Mouse (Mus musculus): Measurements from ENCODE around the gene 4930404H24Rik.

4930404H24Rik gene

DNA sequence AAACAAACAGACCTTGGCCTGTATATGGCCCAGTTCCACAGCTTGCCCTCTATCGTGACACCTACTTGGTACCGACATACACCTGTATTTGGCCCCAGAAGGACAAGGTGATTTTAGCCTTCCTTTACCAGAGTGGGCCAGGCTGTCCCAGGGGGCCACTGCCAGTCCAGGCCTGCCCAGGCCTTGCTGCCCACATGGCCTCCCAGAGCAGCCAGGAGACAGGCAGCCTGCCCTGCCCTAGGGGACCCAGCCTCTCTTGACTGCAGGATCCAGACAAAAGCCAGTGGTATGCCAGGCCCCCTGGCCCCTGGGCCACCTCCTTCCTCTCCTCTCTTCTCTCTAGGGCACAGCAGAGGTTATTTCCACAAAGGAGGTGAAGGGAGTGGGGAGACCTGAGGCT is 15.4 kb downstream of the 4930404H24Rik start:
- no peak for DNase-seq (ENCODE audit: extremely low read depth, insufficient read length, low spot score)

DNA sequence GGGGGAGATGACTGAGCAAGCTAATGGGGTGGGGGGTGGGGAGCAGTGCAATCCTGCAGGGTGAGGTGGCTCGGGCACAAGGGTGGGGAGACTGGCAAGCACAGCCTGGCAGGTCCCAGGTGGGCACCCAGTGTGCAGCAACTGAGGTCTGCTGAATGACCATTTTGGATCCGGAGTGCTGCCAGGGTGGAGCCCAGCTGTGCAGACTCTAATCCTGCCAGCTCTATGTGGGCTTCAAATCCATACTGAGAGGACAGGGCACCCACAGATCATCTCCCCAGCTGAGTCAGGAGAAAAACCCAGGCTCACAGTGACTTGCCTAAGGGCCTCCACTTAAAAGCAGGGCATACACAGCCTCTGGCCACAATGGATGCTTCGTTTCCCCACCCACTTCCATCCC is 15.8 kb downstream of the 4930404H24Rik start:
- no peak for DNase-seq (ENCODE audit: extremely low read depth, insufficient read length, low spot score)

DNA sequence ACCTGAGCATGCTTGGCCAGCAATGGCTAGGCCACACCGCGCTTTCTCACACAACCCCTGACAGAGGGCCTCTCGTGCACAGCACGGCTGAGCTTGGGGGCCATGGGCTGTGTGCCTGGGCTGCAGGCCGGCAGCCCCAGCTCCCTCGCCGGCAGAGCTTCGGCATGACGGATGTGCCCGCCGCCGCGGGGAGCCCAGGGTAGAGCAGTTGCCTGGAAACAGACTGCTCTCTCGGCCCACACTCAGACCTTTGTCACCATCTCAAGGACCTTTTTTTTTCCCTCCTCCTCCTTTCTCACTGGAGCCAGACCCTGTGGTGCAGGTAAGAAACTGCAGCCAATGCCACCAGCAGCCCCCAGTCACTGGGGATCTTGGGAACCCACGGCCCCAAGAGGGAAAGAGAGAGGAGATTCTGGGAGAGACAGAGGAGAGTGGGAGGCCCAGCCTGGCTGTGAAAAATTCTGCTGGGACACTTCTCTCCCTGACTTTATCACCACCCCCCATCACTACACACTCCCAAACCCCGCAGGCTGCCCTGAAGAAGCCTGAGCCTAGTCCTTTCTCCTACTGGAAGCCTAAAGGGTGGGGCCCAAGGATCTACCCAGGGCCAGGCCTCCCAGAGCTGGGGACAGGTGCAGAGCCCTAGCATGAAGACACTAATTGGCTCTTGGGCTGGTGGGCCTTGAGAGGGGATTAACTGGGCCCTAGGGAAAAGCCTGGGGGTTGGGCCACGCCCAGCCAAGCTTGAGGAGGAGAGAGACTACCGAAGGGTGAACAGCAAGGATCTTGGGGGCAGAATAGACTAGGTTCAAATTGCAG is 16.8 kb downstream of the 4930404H24Rik start:
- no peak for DNase-seq (ENCODE audit: extremely low read depth, insufficient read length, low spot score)

DNA sequence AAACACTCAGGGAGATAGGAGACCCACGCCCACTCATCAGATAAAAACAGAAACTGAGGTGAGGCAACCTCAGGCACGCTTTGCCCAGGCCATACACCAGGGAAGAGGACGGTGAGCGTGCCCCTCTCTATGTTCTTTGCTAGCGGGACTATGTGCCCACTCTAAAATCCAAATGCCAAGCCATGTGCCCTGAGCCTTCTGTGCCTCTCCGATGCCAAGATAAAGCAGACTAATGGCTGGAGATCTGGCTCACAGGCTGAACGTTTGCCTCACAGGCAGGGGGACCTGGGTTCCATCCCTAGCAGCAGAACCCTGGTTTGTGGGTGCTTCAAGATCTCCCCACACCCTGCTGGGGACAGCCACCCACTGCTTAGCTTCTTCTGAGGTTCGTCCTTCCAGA is 17.5 kb downstream of the 4930404H24Rik start:
- DNase-seq (ENCODE audit: extremely low read depth, insufficient read length, low spot score), result no peak

DNA sequence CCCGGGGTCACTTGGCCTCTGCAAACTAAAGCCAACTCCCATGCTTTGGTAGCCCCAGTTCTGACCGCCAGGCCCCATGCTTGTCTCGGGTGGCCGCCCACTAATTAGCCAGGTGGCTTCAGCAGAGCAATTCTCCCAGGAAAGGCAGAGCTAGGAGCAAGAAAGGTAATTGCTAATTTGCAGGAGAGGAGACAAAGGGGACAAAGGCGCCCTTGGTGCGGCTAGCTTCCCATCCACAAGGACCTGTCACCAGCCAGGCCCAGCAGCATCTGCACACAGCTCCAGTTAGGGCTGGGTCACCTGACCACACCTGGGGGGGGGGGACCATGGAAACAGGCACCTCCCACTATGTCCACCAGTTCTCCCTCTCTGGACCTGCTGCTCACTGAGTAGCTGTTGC is 19.0 kb downstream of the 4930404H24Rik start:
- no peak for DNase-seq (ENCODE audit: extremely low read depth, insufficient read length, low spot score)

DNA sequence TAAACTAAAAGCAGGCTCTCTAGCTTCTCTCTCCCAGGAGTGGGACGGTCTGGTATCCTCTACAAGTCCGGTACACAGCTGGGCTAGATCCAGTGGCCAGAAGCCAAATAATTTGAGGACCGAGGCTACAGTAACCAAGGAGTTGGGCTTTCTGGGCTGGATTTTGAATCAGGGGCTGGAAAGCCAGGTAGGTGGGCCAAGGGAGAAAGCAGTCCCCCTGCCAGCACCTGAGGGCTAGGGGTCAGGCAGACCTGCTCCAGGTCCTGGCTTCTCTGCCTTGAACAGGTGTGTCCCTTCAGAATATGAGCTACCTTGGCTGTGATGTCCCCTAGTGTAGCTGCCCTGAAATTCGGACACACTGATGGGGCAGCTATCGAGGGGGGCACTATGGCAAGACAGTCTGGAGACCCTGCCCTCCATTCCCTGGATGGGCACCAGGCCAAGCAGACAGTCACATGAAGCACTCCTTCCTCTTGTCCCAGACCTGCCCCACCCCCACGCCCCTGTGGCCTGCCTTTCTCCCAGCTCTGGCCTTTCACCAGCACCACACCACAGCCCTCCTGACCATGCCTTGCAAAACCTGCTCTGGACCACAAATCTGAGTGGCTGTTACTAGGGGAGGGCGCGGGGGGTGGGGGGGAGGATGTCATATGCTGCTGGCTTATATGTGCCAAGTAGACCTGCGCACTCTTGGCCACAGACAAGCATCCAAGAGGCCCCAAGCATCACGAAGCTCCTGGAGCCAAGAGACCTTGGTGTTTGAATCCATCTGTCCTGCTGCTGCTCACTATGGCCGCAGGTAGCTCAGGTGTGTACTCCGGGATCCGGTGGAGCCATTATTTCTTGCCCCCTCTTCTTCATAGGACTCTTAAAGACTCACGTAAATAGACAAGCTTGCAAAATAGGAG is 20.1 kb downstream of the 4930404H24Rik start:
- no peak for DNase-seq (ENCODE audit: extremely low read depth, insufficient read length, low spot score)

DNA sequence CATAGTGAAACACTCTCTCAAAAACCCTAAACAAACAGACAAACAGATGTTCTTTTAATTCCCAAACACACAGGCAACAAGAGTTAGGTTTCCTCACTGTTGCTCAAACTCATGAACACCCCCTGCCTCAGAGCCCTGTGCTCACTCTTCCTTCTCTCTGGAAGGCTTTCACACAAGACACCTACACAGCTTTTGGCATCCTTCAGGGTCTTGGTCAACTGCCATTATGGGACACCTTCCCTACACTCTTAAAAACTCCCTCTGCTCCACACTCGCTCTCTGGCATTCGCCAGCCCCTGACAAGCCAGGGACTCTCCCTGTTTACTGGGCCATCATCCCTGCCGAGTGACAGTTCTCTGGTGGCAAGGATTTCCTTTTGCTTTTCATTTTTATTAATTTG is 21.4 kb downstream of the 4930404H24Rik start:
- DNase-seq (ENCODE audit: extremely low read depth, insufficient read length, low spot score), result no peak

DNA sequence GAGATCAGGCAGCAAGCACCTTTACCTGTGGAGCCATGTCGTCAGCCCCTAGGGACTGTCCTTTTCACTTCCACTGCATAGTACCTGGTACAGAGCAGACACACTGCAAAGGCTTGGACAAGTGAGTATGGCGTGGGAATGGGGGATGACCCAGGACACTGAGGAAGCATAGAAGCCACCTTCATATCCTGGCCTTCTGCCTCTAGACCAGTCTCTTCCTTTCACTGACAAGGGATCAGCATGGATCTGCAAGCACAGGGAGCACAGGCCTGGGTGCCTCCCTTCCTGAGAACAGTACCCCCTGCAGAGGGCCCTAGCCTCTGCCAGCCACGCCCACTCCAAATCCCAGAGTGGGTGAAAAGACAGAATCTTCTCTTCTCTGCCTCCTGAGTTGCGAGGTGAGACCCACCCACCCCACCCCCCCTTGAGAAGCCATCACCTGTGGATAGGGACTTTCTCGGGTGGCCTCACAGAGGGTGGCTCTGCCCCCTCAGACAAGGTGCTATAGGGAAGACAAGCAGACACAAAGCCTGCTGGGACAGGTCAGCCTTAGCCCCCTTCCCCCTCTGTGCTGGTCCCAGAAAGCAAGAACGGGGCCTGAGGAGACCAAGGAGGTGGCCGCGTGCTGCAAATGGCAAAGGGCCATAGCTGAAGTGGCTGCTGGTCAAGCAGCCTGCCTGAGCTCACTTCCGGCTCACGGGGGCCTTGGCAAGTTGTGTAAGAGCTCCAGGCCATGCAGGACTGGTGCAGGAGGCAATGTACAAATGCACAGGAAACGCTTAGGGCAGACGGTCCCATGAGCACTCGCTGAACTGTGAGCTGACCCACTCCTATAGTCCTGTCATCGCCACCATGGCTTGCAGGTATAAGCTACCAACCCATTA is 22.1 kb downstream of the 4930404H24Rik start:
- DNase-seq (ENCODE audit: extremely low read depth, insufficient read length, low spot score), result no peak

DNA sequence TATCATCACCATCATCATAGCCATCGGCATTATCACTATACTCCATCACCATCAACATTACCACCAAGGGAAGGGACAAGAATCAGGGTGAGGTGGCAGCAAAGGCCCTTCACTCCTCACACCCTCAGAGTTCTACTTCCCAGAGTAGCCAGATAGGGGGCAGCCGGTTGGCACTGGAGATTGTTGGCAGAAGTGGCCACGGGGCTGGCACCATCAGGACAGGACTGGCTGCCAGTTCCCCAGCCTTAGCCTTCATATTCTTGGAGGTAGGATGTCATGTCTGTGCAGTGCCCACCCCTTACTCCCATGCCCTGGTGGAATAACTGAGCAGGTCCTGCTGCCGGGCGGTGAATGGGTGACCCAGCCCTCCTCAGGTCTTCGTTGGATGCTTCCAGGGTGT is 23.0 kb downstream of the 4930404H24Rik start:
- DNase-seq (ENCODE audit: extremely low read depth, insufficient read length, low spot score), result no peak

DNA sequence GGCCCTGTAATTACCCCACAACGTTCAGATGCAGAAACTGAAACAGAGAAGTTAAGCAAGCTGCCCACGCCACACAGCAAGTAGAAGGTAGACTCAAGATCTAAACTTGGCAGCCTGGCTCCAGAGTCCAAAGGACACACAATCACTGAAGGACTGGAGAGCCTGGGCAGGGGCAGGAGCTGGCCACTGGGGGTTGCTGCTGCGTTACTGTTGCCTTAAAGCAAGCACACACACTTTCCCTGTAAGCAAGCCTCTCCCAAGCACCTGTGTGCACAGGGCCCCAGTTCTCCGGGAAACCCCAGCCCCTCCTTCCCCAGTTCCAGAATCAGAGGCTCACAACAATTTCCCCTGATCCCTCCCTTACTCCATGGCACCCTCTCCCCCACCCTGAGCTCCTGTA is 24.4 kb downstream of the 4930404H24Rik start:
- DNase-seq (ENCODE audit: extremely low read depth, insufficient read length, low spot score), result no peak

DNA sequence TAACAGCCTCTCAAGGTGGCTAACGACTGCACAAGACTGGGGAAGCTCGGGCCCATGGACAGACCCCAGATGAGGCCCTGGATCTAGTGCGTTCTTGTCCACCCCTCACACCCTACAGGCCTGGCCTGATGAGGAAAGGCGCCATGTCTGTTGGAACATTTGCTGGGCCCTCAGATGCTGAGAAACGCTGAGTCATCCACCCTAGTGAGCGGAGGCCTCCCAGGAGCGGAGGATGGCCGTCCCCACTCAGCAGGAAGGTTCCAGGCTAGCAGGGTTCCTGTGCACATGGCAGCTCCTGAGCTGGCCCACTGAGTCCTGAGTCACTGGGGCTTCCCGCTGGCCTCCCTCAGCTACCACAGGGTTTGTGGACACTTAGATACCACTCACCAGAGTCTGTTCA is 27.5 kb downstream of the 4930404H24Rik start:
- no peak for DNase-seq (ENCODE audit: extremely low read depth, insufficient read length, low spot score)

DNA sequence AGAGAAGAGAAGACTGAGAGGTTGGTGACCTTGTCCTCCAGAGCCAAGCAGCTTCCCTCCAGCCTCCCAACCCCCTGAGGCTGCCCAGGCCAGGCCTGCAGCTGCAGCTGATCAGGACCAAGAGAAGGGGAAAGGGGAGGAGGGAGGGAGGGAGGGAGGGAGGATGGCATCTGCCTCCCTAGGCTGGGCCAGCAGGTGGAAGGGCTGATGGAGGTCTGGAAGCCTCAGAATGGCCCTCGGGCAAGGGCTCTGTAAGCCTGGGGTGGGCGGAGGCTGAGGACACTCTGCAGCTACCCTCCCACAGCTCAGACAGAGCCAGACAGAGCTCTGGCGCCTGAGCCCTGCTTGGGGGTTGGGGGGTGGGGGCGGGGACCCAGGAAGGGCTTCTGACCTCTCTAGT is 29.7 kb downstream of the 4930404H24Rik start:
- DNase-seq (ENCODE audit: extremely low read depth, insufficient read length, low spot score), result no peak

DNA sequence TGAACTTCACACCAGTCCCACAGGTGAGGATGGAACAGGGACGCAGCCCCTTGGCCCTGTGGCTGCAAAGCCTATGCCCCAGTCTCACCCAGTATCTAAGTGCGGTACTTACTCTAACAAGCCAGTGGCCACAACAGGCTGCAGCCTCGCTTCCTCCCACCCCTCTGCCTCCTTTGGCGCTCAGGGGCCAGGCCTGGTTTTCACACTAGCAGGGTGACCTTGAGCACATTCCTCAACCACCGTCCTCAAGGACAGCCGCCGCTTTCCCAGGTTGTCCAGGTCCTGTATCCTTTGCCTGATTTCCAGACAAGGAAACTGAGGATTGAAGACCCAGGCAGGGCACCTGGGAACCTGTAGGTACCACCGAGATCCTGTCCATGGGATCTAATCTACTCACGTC is 30.6 kb downstream of the 4930404H24Rik start:
- no peak for DNase-seq (ENCODE audit: extremely low read depth, insufficient read length, low spot score)

DNA sequence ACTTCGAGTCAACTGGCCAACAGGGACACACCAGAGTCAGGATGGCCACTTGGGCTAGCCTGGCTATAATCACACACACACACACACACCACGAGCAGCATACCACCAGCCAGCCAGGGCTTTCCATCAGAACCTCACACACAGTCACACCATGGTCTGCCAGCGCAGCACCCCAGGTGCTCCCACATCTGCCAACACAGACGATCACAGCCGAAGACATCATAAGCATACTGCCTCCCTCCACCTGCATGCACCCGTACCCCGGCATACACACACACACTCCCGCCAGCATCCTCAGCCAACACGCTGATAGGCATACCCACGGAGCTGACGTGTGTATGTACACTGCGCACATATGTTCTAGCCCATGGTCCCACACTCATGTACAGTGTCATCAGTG is 31.1 kb downstream of the 4930404H24Rik start:
- no peak for DNase-seq (ENCODE audit: extremely low read depth, insufficient read length, low spot score)

DNA sequence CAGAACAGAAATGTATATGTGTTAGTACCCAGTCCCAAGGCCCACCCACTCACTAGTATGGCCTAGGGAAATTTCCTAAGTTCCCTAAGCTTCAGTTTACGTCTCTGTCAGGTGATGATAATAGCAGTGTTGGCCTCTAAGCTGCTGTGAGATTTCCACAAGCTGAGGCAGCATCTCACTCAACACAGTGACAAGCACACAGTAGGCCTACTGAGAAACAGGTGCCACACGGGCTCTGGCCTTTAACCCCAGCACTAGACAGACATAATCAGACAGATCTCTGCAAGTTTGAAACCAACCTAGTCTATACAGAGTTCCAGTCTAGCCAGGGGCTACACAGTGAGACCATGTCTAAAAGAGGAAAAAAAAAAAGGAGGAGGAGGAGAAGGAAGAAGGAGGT is 32.1 kb downstream of the 4930404H24Rik start:
- DNase-seq (ENCODE audit: extremely low read depth, insufficient read length, low spot score), result no peak

DNA sequence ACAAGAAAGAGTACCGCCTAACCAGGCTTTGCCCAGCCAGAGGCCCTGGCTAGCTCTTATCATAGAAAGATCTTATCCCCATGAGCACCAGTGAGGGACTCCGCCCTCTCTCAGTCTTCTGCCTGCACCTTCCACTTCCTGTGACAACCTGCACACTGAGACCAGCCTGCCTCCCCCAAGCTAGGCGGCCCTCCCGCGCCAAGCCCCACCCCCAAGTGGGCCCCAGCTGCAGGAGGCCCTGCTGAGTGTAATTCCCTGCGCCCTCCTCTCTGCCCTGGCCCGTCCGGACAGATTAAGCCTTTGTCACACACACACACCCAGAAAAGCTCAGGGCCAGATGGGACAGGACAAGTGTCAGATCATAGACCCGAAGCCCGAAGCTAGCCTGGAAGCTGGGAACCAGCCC is 33.3 kb downstream of the 4930404H24Rik start:
- no peak for DNase-seq (ENCODE audit: extremely low read depth, insufficient read length, low spot score)

DNA sequence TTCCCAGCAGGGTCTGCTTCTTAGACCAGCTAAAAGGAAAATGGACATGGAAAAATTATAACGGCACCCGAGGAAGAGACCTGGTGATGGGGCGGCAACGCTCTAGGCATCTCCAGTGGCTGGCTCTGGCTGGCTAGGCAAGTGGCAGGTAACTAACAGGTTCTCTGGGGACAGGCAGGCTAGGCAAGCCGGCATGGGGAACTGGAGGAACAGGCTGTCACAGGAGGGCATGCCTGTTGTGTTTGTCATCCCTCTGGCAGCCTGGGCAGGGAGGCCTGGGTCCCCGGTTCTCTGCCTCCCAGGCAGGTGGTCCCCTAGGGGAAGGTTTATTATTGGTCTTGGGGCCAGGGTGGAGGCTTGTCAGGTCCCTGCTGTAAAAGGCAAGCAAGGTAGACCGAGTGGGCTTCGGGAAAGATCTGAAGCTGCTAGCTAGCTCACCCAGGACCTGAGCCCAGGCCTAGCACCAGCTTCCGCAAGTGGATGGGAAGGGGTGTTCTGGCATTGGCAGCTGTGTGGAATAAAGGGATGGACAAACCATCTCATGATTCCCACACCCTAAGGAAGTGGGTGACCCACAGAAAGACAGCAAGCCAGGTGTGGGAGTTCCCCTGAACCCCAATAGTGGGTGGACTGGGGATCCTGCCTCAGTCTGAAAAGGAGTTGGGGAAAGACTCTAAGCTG is 34.4 kb downstream of the 4930404H24Rik start:
- DNase-seq (ENCODE audit: extremely low read depth, insufficient read length, low spot score), result no peak

DNA sequence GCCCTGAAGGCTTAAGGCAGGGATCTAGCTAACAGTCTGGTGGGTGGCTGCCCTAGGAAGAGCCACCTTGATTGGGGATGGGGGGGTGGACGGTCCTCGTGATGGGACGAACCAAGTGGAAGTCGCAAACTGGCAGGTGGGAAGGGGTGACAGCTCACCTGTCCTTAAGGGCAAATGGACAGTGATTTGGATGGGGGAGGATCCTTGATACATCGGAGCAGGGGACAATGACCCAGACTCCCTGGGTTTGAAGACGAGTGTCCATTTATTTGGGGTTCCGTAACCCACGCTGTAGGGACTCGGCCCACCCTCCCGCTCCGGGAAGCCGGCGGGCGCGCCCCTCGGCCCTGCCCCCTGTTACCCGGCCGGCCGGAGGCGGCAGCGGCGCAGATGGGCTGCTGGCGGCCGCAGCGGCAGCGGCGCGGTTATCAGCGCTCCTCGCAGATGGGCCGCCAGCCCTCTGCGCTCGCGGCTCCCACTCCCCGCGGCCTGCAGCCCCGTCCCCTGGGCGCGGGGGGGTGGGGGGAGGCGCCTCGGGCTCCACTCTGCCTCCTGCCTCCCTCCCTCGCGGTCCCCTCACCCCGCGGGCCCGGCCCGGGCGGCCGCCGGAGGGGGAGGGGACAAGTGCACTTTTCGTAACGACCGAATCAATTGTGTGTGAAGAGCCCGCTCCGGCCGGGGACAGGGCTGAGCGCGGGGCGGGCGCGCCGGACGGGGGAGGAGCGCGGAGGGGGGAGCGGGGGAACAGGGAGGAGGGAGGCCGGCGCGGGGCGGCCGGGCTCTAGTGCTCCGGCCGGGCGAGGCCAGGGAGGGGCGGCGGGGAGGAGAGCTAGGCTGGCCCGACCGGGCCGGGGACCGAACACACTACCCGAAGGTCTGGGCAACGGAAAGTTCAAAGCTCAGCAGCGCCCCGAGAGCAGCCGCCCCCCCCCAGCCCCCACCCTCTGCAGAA is 35.3 kb downstream of the 4930404H24Rik start:
- no peak for DNase-seq (ENCODE audit: extremely low read depth, insufficient read length, low spot score)

All from 3134 (cell line).